Mouse (Mus musculus): Measurements from ENCODE around the gene Sdc3. TPM values are rescaled to one million over a fixed set of nuclear protein-coding genes. Genes with fewer than 3 reads are reported as not detected.

Gene Sdc3
- polyA plus RNA-seq, 1 experiment from 2014 or later: 18.6 TPM

GRCm38 (mm10) chr4:130836281-130837061 is 44.1 kb downstream of the Sdc3 start:
- 0 out of 2 replicates have a peak overlapping the region, but pooled peaks have one; percentile 4 for H3K27ac ChIP-seq (replicated peaks; ENCODE audit: low read depth, low read length)
- no peak for ATAC-seq (ENCODE audit: insufficient number of reproducible peaks, low FRiP score, low TSS enrichment, low read depth)
- 0 out of 2 replicates have a peak overlapping the region, but pooled peaks have one; percentile 10 for H3K4me3 ChIP-seq (ENCODE audit: low read depth, low read length)
- H3K9me3 ChIP-seq (ENCODE audit: control insufficient read depth, low read length): no peaks in the 10 kb centered on the region
- H3K27me3 ChIP-seq (ENCODE audit: control insufficient read depth, insufficient read depth, low read length): no peaks in the 10 kb centered on the region
- H3K4me2 ChIP-seq (ENCODE audit: low read depth, severe bottlenecking): peak overlapping the region; percentile 15
- H3K36me3 ChIP-seq (ENCODE audit: control insufficient read depth, insufficient read depth, low read length): no peaks in the 10 kb centered on the region
- 12% methylated on average over 20 of the region's 20 CpGs for WGBS
- H3K4me1 ChIP-seq (ENCODE audit: control insufficient read depth, insufficient read depth, low read length): peaks cover 35% of the 10 kb centered on the region
- no peak overlapping the region for H3K9ac ChIP-seq (ENCODE audit: low read length)
- DNase-seq (ENCODE audit: low spot score): peak; percentile 36

- Histone ChIP-seq H3K36me3 (ENCODE audit: control insufficient read depth, insufficient read depth, low read length) (no peaks in the 10 kb centered on the region), H3K27ac (replicated peaks; ENCODE audit: low read depth, low read length) (no peak overlapping the region), H3K4me1 (ENCODE audit: control insufficient read depth, insufficient read depth, low read length) (peaks cover 35% of the 10 kb centered on the region), H3K27me3 (ENCODE audit: control insufficient read depth, insufficient read depth, low read length) (no peaks in the 10 kb centered on the region), H3K9me3 (ENCODE audit: control insufficient read depth, low read length) (no peaks in the 10 kb centered on the region), H3K4me2 (ENCODE audit: low read depth, severe bottlenecking) (no peak overlapping the region), H3K9ac (ENCODE audit: low read length) (no peak overlapping the region), H3K4me3 (ENCODE audit: low read depth, low read length) (no peak overlapping the region)
- WGBS: 25% methylated on average over 11 of the region's 11 CpGs
- DNase-seq (ENCODE audit: low spot score) (peak; percentile 40), ATAC-seq (ENCODE audit: insufficient number of reproducible peaks, low FRiP score, low TSS enrichment, low read depth) (no peak)
These were observed 46.2 kb downstream of the Sdc3 start for GRCm38 (mm10) chr4:130838585-130838984.

GRCm38 (mm10) chr4:130841107-130841840 is 48.9 kb downstream of the Sdc3 start:
- ATAC-seq (ENCODE audit: insufficient number of reproducible peaks, low FRiP score, low TSS enrichment, low read depth) (no peak), DNase-seq (ENCODE audit: low spot score) (peak; percentile 56)
- no peaks in the 10 kb centered on the region for H3K9me3 ChIP-seq (ENCODE audit: control insufficient read depth, low read length)
- H3K9ac ChIP-seq (ENCODE audit: low read length): no peak overlapping the region; the same call in 1 of the 2 replicates
- no peak overlapping the region for H3K4me2 ChIP-seq (ENCODE audit: low read depth, severe bottlenecking)
- WGBS: 47% methylated on average over 8 of the region's 8 CpGs
- no peaks in the 10 kb centered on the region for H3K36me3 ChIP-seq (ENCODE audit: control insufficient read depth, insufficient read depth, low read length)
- no peak overlapping the region for H3K4me3 ChIP-seq (ENCODE audit: low read depth, low read length)
- peaks cover 33% of the 10 kb centered on the region for H3K4me1 ChIP-seq (ENCODE audit: control insufficient read depth, insufficient read depth, low read length)
- no peak overlapping the region for H3K27ac ChIP-seq (replicated peaks; ENCODE audit: low read depth, low read length)
- H3K27me3 ChIP-seq (ENCODE audit: control insufficient read depth, insufficient read depth, low read length): no peaks in the 10 kb centered on the region

DNA sequence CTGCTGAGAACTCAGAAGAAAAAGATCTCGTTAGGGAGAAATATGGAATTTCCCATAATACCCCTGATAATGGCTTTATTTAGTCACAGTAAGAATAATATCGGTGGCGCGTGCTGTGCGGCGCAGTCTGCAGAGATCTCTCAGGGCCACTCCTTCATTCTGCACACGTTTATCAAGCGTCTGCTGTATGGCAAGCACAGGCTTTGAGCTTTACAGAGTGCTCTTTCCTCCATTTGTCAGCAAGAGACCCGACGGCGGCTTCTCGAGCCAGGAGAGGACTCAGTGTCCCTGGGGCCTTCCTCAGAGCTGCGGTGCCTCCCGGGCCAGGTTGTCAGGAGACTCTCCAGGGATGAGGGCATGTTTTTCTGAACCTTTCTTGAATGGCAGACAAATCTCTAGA is 56.5 kb downstream of the Sdc3 start:
- no peaks in the 10 kb centered on the region for H3K27me3 ChIP-seq (ENCODE audit: control insufficient read depth, insufficient read depth, low read length)
- H3K27ac ChIP-seq (replicated peaks; ENCODE audit: low read depth, low read length): no peak overlapping the region
- 86% methylated on average over 14 of the region's 14 CpGs for WGBS
- H3K4me3 ChIP-seq (ENCODE audit: low read depth, low read length): no peak overlapping the region
- H3K9ac ChIP-seq (ENCODE audit: low read length): no peak overlapping the region
- DNase-seq (ENCODE audit: low spot score): no peak
- H3K9me3 ChIP-seq (ENCODE audit: control insufficient read depth, low read length): no peaks in the 10 kb centered on the region
- H3K4me2 ChIP-seq (ENCODE audit: low read depth, severe bottlenecking): no peak overlapping the region
- no peaks in the 10 kb centered on the region for H3K36me3 ChIP-seq (ENCODE audit: control insufficient read depth, insufficient read depth, low read length)
- no peaks in the 10 kb centered on the region for H3K4me1 ChIP-seq (ENCODE audit: control insufficient read depth, insufficient read depth, low read length)
- no peak for ATAC-seq (ENCODE audit: insufficient number of reproducible peaks, low FRiP score, low TSS enrichment, low read depth)

DNA sequence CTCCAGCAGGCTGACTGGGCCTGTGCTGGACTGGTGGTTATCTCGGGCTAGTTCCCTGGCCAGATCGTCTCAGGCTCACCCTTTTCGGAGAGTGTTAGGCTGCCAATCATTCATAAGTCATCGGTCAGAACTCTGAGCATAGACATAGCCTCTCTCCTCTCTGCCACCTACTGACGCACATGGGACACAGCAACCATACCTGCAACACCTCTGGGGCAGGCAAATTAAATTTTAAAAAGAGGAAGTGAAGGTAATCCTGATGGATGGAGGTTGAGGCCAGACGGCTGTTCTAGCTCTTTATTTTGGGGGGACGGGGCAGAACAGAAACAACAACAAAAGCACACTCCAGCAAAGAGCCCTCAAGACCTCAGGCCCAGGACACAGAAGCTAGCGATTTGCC is 65.3 kb downstream of the Sdc3 start:
- DNase-seq (ENCODE audit: low spot score) (no peak), ATAC-seq (ENCODE audit: insufficient number of reproducible peaks, low FRiP score, low TSS enrichment, low read depth) (no peak)
- H3K27ac ChIP-seq (replicated peaks; ENCODE audit: low read depth, low read length): no peak overlapping the region
- peaks cover 6% of the 10 kb centered on the region for H3K4me1 ChIP-seq (ENCODE audit: control insufficient read depth, insufficient read depth, low read length)
- WGBS: 67% methylated on average over 8 of the region's 8 CpGs
- no peak overlapping the region for H3K9ac ChIP-seq (ENCODE audit: low read length)
- H3K4me3 ChIP-seq (ENCODE audit: low read depth, low read length): no peak overlapping the region
- peaks cover 11% of the 10 kb centered on the region for H3K27me3 ChIP-seq (ENCODE audit: control insufficient read depth, insufficient read depth, low read length)
- H3K4me2 ChIP-seq (ENCODE audit: low read depth, severe bottlenecking): no peak overlapping the region
- H3K36me3 ChIP-seq (ENCODE audit: control insufficient read depth, insufficient read depth, low read length): no peaks in the 10 kb centered on the region
- no peaks in the 10 kb centered on the region for H3K9me3 ChIP-seq (ENCODE audit: control insufficient read depth, low read length)

DNA sequence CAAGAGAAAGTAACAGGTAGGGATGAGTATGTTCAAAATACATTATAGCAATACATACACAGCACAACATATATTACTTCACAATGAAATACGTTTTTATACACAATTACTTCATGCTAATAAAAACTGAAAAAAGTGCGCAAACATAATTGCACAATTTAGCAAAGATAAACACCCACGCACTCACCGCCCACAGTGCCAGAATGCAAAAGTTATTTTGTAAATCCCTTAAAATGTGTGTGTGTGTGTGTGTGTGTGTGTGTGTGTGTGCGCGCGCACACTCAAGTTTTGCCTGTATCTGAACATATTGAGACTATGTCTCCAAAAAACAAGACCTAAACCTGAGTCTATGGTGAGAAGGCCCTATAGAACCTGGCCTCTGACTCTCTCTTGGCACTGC is 66.5 kb downstream of the Sdc3 start:
- Histone ChIP-seq H3K4me1 (ENCODE audit: control insufficient read depth, insufficient read depth, low read length) (peaks cover 6% of the 10 kb centered on the region), H3K9ac (ENCODE audit: low read length) (no peak overlapping the region), H3K27me3 (ENCODE audit: control insufficient read depth, insufficient read depth, low read length) (peaks cover 14% of the 10 kb centered on the region), H3K4me3 (ENCODE audit: low read depth, low read length) (no peak overlapping the region), H3K27ac (replicated peaks; ENCODE audit: low read depth, low read length) (no peak overlapping the region), H3K9me3 (ENCODE audit: control insufficient read depth, low read length) (no peaks in the 10 kb centered on the region), H3K36me3 (ENCODE audit: control insufficient read depth, insufficient read depth, low read length) (no peaks in the 10 kb centered on the region), H3K4me2 (ENCODE audit: low read depth, severe bottlenecking) (no peak overlapping the region)
- WGBS: 94% methylated on average over 7 of the region's 7 CpGs
- ATAC-seq (ENCODE audit: insufficient number of reproducible peaks, low FRiP score, low TSS enrichment, low read depth) (no peak), DNase-seq (ENCODE audit: low spot score) (no peak)

DNA sequence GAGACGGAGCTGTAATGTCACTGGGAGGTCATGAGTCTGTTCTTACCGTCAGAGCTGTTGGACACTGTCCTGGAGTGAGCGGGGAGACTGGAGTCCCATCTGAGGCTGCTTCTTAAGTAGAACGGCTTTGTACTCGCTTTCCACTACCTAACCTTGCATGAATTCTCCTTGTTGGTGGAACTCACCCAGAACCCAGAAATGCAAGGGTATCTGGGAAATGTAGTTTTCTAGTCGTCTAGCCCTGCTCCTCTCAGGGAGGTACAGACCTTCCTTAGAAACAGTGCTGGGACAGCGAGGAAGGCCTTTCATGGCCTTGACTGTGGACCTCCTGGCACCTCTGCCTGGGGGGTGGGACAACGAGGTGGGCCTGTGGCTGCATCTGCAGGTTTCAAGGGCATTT is 67.1 kb downstream of the Sdc3 start:
- Histone ChIP-seq H3K36me3 (ENCODE audit: control insufficient read depth, insufficient read depth, low read length) (no peaks in the 10 kb centered on the region), H3K4me1 (ENCODE audit: control insufficient read depth, insufficient read depth, low read length) (peaks cover 6% of the 10 kb centered on the region), H3K27ac (replicated peaks; ENCODE audit: low read depth, low read length) (no peak overlapping the region), H3K9ac (ENCODE audit: low read length) (no peak overlapping the region), H3K4me2 (ENCODE audit: low read depth, severe bottlenecking) (no peak overlapping the region), H3K4me3 (ENCODE audit: low read depth, low read length) (no peak overlapping the region), H3K9me3 (ENCODE audit: control insufficient read depth, low read length) (no peaks in the 10 kb centered on the region), H3K27me3 (ENCODE audit: control insufficient read depth, insufficient read depth, low read length) (peaks cover 14% of the 10 kb centered on the region)
- no peak for ATAC-seq (ENCODE audit: insufficient number of reproducible peaks, low FRiP score, low TSS enrichment, low read depth)
- DNase-seq (ENCODE audit: low spot score): no peak
- 65% methylated on average over 8 of the region's 8 CpGs for WGBS

GRCm38 (mm10) chr4:130860902-130861652 is 68.7 kb downstream of the Sdc3 start:
- Histone ChIP-seq H3K4me1 (ENCODE audit: control insufficient read depth, insufficient read depth, low read length) (peaks cover 13% of the 10 kb centered on the region), H3K4me3 (ENCODE audit: low read depth, low read length) (no peak overlapping the region), H3K36me3 (ENCODE audit: control insufficient read depth, insufficient read depth, low read length) (no peaks in the 10 kb centered on the region), H3K27me3 (ENCODE audit: control insufficient read depth, insufficient read depth, low read length) (peaks cover 14% of the 10 kb centered on the region), H3K27ac (replicated peaks; ENCODE audit: low read depth, low read length) (no peak overlapping the region), H3K4me2 (ENCODE audit: low read depth, severe bottlenecking) (peak overlapping the region; percentile 51), H3K9ac (ENCODE audit: low read length) (peak overlapping the region; percentile 27; the same call in 1 of the 2 replicates), H3K9me3 (ENCODE audit: control insufficient read depth, low read length) (no peaks in the 10 kb centered on the region)
- no peak for ATAC-seq (ENCODE audit: insufficient number of reproducible peaks, low FRiP score, low TSS enrichment, low read depth)
- 50% methylated on average over 15 of the region's 15 CpGs for WGBS
- no peak for DNase-seq (ENCODE audit: low spot score)
